Mouse (Mus musculus) myocyte (in vitro differentiated cells): ENCODE results near the gene Ccl25. TPM values are rescaled to one million over a fixed set of nuclear protein-coding genes. Genes with fewer than 3 reads are reported as not detected.
A peak's percentile ranks its signal among the peaks of the same experiment; 100 is the strongest.

ENCODE experiments used
- H3K27me3 ChIP-seq: one replicate; pipeline ENCODE4 v1.6.1; 2011; ENCODE audit not compliant: control insufficient read depth, insufficient read depth, insufficient read length
- H3K36me3 ChIP-seq: one replicate; pipeline ENCODE4 v1.6.1; 2011; ENCODE audit not compliant: control insufficient read depth, insufficient read depth
- H3K4me2 ChIP-seq: one replicate; pipeline ENCODE4 v1.6.1; 2011; ENCODE audit warnings: low read depth, control low read depth
- H3K4me3 ChIP-seq: one replicate; pipeline ENCODE4 v1.5.1; 2011; ENCODE audit warnings: mild to moderate bottlenecking, control low read depth, moderate library complexity
- H3K79me2 ChIP-seq: one replicate; pipeline ENCODE4 v1.6.1; 2011; ENCODE audit not compliant: control insufficient read depth, insufficient read depth
- H3ac ChIP-seq: one replicate; pipeline ENCODE4 v1.6.1; 2011; ENCODE audit not compliant: control insufficient read depth, insufficient read length
- CEBPB ChIP-seq: IDR thresholded peaks from 2 replicates; pipeline ENCODE4 v1.6.1; 2011; ENCODE audit warnings: mild to moderate bottlenecking, moderate library complexity; ENCODE audit not compliant: poor library complexity, insufficient read depth, severe bottlenecking
- E2F4 ChIP-seq: IDR thresholded peaks from one replicate; pipeline ENCODE4 v1.6.1; 2011; ENCODE audit warnings: mild to moderate bottlenecking, control low read depth, moderate library complexity; ENCODE audit not compliant: insufficient read depth
- MAX ChIP-seq: IDR thresholded peaks from one replicate; pipeline ENCODE4 v1.6.1; 2011; ENCODE audit warnings: low read depth, mild to moderate bottlenecking, control low read depth
- MYOD1 ChIP-seq, 3 experiments: IDR thresholded peaks; one replicate each; pipeline ENCODE4 v1.6.1; 2011; ENCODE audit warnings: control low read depth in 2 of 3, low read depth in 2 of 3, mild to moderate bottlenecking in 2 of 3, moderate library complexity in 1 of 3; ENCODE audit not compliant: insufficient read length in 2 of 3, control insufficient read depth in 1 of 3
- MYOG ChIP-seq, 3 experiments: IDR thresholded peaks; one replicate each; pipeline ENCODE4 v1.6.1; 2011; ENCODE audit warnings: control low read depth in 2 of 3, low read depth in 2 of 3, mild to moderate bottlenecking in 2 of 3; ENCODE audit not compliant: insufficient read length in 2 of 3, control insufficient read depth in 1 of 3, insufficient read depth in 1 of 3
- POLR2A ChIP-seq: IDR thresholded peaks from one replicate; pipeline ENCODE4 v1.6.1; 2011; ENCODE audit warnings: low read depth, mild to moderate bottlenecking, control low read depth, moderate library complexity; ENCODE audit not compliant: insufficient read length
- POLR2AphosphoS2 ChIP-seq: IDR thresholded peaks from one replicate; pipeline ENCODE4 v1.6.1; 2011; ENCODE audit warnings: low read depth, control low read depth; ENCODE audit not compliant: insufficient read length
- REST ChIP-seq: IDR thresholded peaks from one replicate; pipeline ENCODE4 v1.6.1; 2011; ENCODE audit warnings: mild to moderate bottlenecking, control low read depth, moderate library complexity; ENCODE audit not compliant: insufficient read depth, insufficient read length
- SRF ChIP-seq: IDR thresholded peaks from one replicate; pipeline ENCODE4 v1.6.1; 2011; ENCODE audit warnings: low read depth; ENCODE audit not compliant: control insufficient read depth, insufficient read length
- TCF12 ChIP-seq: IDR thresholded peaks from one replicate; pipeline ENCODE4 v1.6.1; 2011; ENCODE audit warnings: mild to moderate bottlenecking, control low read depth; ENCODE audit not compliant: poor library complexity, insufficient read depth, severe bottlenecking
- TCF3 ChIP-seq: IDR thresholded peaks from one replicate; pipeline ENCODE4 v1.6.1; 2011; ENCODE audit warnings: low read depth, control low read depth; ENCODE audit not compliant: insufficient read length
- USF1 ChIP-seq: IDR thresholded peaks from one replicate; pipeline ENCODE4 v1.6.1; 2011; ENCODE audit warnings: low read depth, mild to moderate bottlenecking, control low read depth, moderate library complexity
- polyA plus RNA-seq: library from polyadenylated mRNA; unstranded; fragments of >200 nt; fragmentation: generic; extraction: Trizol; gene quantifications from one replicate; pipeline ENCODE4 v1.2.1, GENCODE M21; 2012; ENCODE audit warnings: missing spikeins

Ccl25 gene
- polyA plus RNA-seq, 1 experiment = 6.7 TPM

DNA sequence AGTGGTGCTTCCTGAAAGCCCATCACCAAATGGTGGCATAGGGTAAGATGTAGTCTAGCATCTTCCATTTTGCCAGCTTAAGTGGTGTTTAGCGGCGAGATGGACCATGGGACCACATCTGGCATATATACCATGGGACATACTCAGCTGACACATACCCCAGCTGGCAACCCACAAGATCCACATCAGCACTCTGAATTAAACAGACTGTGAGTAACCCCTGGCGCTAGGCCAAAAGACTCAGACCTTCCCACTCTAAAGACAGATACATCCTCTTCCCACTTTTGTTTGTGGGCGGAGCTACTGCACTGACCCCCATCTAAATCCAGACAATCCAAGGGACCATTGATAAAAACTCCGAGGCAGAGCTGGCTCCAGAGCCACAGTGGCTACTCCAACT lies 4.0 kb downstream of the Ccl25 start:
- Histone ChIP-seq H3ac (no peak overlapping the region), H3K27me3 (no peaks in the 10 kb centered on the region), H3K4me2 (no peak overlapping the region), H3K4me3 (no peak overlapping the region), H3K79me2 (peaks cover 39% of the 10 kb centered on the region), H3K36me3 (peaks cover 52% of the 10 kb centered on the region)
- TF ChIP-seq POLR2AphosphoS2 = no peak

DNA sequence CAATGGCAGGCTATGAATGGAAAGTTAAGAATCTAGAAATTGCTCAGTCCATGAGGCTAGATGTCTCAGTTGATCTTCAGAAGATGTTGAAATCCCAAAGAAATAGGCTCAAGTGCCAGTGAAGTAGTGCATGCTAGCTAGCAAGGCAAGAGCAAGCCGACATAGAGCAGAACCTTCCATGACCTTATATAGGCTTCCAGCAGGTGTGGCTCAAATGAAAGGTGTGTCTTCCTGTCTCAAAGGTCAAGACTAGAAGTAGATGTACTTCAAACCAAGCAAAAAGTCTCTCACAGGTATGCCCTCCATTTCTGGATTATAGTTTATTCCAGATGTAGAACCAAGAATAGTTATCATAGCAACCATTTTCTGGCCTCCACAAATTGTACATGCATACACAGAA lies 9.0 kb downstream of the Ccl25 start:
- TF ChIP-seq MAX (no peak), USF1 (no peak), POLR2AphosphoS2 (no peak), MYOD1 (IDR thresholded peaks at IDR 0.05; ENCODE audit: control insufficient read depth in 1 of 3, insufficient read length in 2 of 3, low read depth in 2 of 3) (no peak), POLR2A (no peak), TCF3 (no peak), E2F4 (no peak), MYOG (IDR thresholded peaks at IDR 0.05; ENCODE audit: control insufficient read depth in 1 of 3, insufficient read depth in 1 of 3, insufficient read length in 2 of 3, low read depth in 2 of 3) (no peak), SRF (no peak), REST (no peak), TCF12 (no peak), CEBPB (no peak)
- Histone ChIP-seq H3K27me3 (no peaks in the 10 kb centered on the region), H3ac (no peak overlapping the region), H3K4me2 (no peak overlapping the region), H3K36me3 (peaks cover 65% of the 10 kb centered on the region), H3K4me3 (no peak overlapping the region), H3K79me2 (no peaks in the 10 kb centered on the region)

- H3K4me2 ChIP-seq = no peak overlapping the region
- H3K36me3 ChIP-seq = peaks cover 52% of the 10 kb centered on the region
- no peaks in the 10 kb centered on the region for H3K79me2 ChIP-seq
- TF ChIP-seq TCF12 (no peak), SRF (no peak), POLR2A (no peak), REST (no peak), E2F4 (no peak), MYOD1 (IDR thresholded peaks at IDR 0.05; ENCODE audit: control insufficient read depth in 1 of 3, insufficient read length in 2 of 3, low read depth in 2 of 3) (no peak), MYOG (IDR thresholded peaks at IDR 0.05; ENCODE audit: control insufficient read depth in 1 of 3, insufficient read depth in 1 of 3, insufficient read length in 2 of 3, low read depth in 2 of 3) (no peak), MAX (no peak), TCF3 (no peak), CEBPB (no peak), POLR2AphosphoS2 (no peak), USF1 (no peak)
- H3K4me3 ChIP-seq = no peak overlapping the region
- no peaks in the 10 kb centered on the region for H3K27me3 ChIP-seq
- H3ac ChIP-seq = no peak overlapping the region
Measured at GRCm38 (mm10) chr8:4335678-4336077, 10.7 kb downstream of the Ccl25 start.

- Histone ChIP-seq H3K4me2 (no peak overlapping the region), H3K36me3 (peaks cover 18% of the 10 kb centered on the region), H3ac (no peak overlapping the region), H3K27me3 (no peaks in the 10 kb centered on the region), H3K4me3 (no peak overlapping the region), H3K79me2 (no peaks in the 10 kb centered on the region)
- no peak for TF ChIP-seq CEBPB
Measured at GRCm38 (mm10) chr8:4340207-4340606, 15.2 kb downstream of the Ccl25 start.

GRCm38 (mm10) chr8:4347661-4348060 lies 22.7 kb downstream of the Ccl25 start:
- Histone ChIP-seq H3K27me3 (no peaks in the 10 kb centered on the region), H3K4me2 (no peak overlapping the region), H3K4me3 (no peak overlapping the region), H3K36me3 (no peaks in the 10 kb centered on the region), H3ac (no peak overlapping the region), H3K79me2 (no peaks in the 10 kb centered on the region)
- TF ChIP-seq REST (no peak), USF1 (no peak), SRF (no peak), POLR2AphosphoS2 (peak; percentile 12), MYOD1 (IDR thresholded peaks at IDR 0.05; ENCODE audit: control insufficient read depth in 1 of 3, insufficient read length in 2 of 3, low read depth in 2 of 3) (no peak), TCF3 (no peak), POLR2A (no peak)

DNA sequence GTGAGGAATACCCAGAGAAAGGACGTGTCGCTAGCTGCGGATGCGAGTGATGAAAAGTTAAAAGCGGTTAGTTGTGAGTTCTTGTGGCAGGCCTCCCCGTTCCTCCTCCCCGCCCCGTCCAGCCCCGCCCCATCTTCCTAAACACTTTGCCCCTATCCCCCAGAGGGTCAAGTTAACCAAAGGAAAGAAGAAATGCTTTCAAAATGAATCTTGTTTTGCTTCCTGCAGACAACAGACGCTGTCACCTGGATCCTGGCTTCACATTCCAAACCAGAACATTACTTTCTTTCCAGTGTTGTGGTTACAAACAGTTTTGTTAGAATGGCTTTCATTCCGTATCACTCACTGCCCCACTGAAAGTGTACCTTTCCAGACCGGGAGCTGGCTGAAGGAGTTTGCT lies 23.3 kb downstream of the Ccl25 start:
- H3K36me3 ChIP-seq = no peaks in the 10 kb centered on the region
- no peaks in the 10 kb centered on the region for H3K27me3 ChIP-seq
- no peak overlapping the region for H3ac ChIP-seq
- H3K4me3 ChIP-seq = no peak overlapping the region
- no peak overlapping the region for H3K4me2 ChIP-seq
- H3K79me2 ChIP-seq = no peaks in the 10 kb centered on the region
- TF ChIP-seq SRF (no peak), POLR2A (no peak), E2F4 (no peak), POLR2AphosphoS2 (no peak), MYOG (IDR thresholded peaks at IDR 0.05; ENCODE audit: control insufficient read depth in 1 of 3, insufficient read depth in 1 of 3, insufficient read length in 2 of 3, low read depth in 2 of 3) (no peak), USF1 (no peak), REST (no peak), MYOD1 (IDR thresholded peaks at IDR 0.05; ENCODE audit: control insufficient read depth in 1 of 3, insufficient read length in 2 of 3, low read depth in 2 of 3) (no peak), MAX (no peak), CEBPB (no peak), TCF3 (no peak), TCF12 (no peak)
